Mouse (Mus musculus): ENCODE results near the gene Ston2.

The Ston2 gene

DNA sequence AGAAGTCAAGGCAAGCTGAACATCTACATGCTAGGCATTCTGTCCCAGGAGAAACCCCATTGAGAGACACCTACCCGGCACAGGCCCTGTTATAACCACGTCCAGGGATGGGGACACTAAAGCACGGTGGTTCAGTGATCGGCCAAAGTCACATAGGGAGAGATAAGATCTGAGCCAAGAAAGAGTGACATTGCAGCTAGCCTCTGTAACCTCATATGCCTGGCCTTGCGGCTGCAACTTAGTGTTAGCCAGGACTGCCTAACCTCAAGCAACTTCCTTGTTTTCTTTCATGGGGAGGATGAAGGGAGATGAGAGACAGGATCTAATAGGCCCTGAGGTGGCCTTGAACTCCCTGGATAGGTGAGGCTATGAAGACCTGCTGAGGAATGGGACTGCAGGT lies 122.8 kb downstream of the Ston2 start:
- no peak for DNase-seq (ENCODE audit: extremely low read depth, low read depth)

DNA sequence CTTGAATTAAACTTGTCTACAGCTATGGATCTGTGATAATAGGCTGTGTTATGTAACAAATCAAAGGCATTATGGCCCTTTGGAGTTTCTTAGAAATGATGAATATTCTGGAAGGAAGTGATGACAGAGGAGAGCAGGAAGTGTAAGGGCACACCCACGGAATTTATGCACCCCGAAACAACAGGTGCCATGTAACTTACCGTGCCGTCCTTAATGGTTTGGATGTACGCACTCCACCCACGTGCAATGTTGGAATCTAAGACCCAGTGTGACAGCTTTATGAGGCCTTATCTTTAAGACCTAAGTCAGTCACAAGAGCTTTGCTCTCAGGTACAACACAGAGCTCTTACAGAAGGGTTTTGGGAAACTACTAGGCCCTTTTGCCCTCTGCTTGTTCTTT lies 124.9 kb downstream of the Ston2 start:
- DNase-seq (ENCODE audit: extremely low read depth, low read depth), result no peak

DNA sequence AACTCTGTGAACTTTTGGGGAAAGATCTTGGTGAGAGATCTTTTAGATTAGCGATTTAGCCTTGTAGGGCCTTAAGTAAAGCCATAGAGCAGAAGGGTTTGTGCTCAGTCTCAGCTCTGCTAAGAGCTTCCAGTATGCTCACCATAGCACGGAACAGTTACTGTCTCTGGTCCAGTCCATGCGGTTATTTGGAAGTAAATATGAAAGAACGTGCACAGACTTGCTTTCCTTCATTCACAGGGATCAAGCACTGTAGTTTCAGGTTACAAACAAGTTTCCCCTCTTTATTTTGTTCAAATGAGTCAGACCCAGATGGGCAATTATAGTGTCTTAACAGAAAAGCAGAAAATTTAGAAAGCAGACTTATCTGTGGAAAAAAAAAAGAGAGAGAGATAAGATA lies 125.3 kb downstream of the Ston2 start:
- DNase-seq (ENCODE audit: extremely low read depth, low read depth), result no peak

GRCm38 (mm10) chr12:91660640-91661417 lies 127.4 kb downstream of the Ston2 start:
- no peak for DNase-seq (ENCODE audit: extremely low read depth, low read depth)

- DNase-seq (ENCODE audit: extremely low read depth, low read depth), result no peak
Measured at GRCm38 (mm10) chr12:91654399-91655122, 133.6 kb downstream of the Ston2 start.

DNA sequence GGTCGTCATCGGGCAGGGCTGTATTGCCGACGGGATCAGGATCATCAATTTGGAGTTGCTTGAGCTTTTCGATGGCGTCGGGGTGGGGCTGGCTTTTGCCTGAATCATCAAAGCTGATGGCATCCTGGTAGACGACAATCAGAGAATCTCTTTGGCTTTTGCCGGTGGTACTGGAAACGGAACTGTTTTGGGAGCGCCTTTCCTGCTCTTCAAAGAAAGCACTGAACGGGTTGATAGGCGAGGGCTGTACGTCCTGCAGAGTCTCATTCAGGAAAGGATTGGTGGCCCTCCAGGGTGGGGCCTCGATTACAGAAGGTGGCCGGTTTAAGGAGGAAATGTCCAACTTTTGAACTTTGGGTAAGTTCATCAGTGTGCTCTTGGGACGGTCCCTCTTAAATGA lies 139.8 kb downstream of the Ston2 start:
- DNase-seq (ENCODE audit: extremely low read depth, low read depth), result no peak

DNA sequence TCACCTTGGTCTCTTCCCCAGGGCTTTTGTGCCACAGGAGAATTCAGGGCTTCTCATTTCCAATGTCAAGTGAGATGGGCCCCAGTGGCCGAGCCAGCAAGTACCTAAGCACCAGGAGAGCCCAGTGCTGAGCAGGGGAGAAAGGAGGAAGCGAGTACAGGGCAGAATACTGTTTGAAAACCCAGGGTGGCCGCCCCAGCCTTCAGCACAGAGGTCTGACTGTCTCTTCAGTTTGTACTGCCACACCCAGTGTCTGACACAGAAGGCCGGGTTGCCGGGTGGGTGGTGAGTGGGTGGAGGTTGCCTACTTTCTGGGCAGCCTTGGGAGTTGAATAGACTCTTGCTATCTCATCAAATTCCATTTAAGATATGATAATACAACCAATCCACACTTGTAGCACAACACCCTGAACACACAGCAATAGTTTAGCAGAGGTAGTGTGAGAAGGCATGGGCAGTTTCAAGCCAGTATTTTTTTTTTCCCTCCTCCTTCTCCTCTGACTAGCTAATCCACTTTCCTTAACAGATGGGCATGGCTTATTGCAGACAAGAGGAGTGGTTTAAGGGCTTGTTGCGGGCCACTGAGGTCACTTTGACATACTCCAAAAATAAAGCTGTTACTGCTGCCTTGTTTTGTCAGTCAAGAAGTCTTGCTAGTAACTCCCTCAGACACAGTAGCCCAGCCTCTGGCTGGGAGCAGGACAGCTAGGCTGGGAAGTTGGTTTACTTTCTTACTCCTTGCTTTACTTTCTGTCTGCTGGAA lies 142.6 kb downstream of the Ston2 start:
- DNase-seq (ENCODE audit: extremely low read depth, low read depth), result no peak

- DNase-seq (ENCODE audit: extremely low read depth, low read depth), result no peak
Measured at GRCm38 (mm10) chr12:91643221-91643620, 145.0 kb downstream of the Ston2 start.

- DNase-seq (ENCODE audit: extremely low read depth, low read depth), result no peak
Measured at GRCm38 (mm10) chr12:91642426-91643093, 145.6 kb downstream of the Ston2 start.

DNA sequence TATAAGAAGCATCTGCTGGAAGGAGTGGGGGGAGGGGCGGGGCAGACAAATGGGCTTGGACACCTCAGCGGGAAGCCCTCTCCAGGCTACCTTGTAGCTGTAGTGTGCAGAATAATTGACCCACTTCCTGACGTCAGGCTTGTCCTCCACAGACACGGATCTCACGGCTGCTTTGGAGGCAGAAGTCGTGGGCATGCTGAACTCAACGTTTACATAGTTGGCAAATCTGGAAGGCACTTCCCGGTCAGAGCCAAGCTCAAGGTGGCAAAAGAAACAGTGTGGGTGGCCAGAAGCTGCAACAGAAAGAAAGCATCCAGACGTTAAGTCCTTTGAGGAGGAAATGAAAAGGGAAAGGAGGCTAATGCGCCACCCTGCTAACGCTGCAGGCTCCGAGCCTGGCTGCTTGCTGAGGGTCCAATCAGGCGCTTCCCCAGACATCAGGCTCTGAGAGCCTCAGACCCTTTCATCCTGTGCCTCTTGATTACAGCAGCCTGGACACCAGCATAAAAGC lies 146.5 kb downstream of the Ston2 start:
- no peak for DNase-seq (ENCODE audit: extremely low read depth, low read depth)

- DNase-seq (ENCODE audit: extremely low read depth, low read depth), result no peak
Measured at GRCm38 (mm10) chr12:91641133-91641532, 147.1 kb downstream of the Ston2 start.

GRCm38 (mm10) chr12:91640712-91641111 lies 147.5 kb downstream of the Ston2 start:
- DNase-seq (ENCODE audit: extremely low read depth, low read depth), result no peak

DNA sequence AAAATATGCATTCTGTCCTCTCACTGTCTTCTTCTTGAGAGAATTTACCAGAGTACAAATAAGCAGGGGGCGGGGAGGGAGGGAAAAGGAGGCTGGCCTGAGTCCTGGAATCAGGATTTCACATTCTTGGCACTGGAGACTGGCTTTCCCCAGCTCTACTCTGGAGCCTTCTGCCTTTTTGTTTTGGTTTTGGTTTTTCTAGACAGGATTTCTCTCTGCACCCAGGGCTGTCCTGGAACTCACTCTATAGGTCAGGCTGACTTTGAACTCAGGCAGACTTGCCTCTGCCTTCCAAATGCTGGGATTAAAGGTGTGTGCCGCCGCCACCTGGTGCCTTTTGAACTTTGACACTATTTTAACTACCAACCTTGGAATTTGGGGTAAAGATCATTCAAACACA lies 149.8 kb downstream of the Ston2 start:
- no peak for DNase-seq (ENCODE audit: extremely low read depth, low read depth)

- DNase-seq (ENCODE audit: extremely low read depth, low read depth), result no peak
Measured at GRCm38 (mm10) chr12:91637136-91637909, 150.9 kb downstream of the Ston2 start.

DNA sequence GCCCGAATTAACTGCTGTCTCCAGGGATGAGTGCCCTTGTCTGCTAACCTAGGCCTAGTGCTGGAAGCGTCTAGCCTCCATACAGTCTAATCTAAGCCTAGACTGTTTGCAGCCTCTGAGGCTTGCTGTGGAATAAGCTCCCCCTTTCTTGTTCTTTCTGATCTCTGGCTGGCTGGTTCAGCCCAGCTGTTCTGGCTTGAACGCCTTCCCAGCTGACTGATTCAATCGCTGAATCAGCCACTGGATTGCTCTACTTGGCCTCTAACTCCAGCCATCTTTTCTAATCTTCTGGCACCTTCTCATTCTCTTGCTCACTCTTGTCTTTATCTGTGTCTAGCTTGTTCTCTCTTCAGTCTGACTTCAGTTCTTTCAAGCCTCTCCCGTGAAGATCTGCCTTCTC lies 161.7 kb downstream of the Ston2 start:
- no peak for DNase-seq (ENCODE audit: extremely low read depth, low read depth)

DNA sequence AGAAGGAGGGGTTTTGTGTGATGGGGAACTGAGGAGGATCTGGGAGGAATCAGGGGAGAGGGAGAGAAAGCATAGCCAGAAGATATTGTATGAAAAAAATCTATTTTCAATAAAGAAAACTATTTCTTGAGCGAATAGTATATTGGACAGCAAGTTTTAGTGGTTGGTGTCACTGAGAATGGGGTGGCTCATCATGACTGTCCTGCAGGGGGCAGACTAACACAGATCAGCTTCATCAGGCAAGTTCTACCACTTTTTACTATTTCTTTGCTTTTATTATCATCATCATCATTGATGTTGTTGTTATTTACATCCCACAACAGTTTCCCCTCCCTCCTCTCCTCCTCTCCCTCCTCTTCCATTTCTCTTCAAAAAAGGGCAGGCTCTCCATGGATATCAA lies 163.2 kb downstream of the Ston2 start:
- no peak for DNase-seq (ENCODE audit: extremely low read depth, low read depth)

DNA sequence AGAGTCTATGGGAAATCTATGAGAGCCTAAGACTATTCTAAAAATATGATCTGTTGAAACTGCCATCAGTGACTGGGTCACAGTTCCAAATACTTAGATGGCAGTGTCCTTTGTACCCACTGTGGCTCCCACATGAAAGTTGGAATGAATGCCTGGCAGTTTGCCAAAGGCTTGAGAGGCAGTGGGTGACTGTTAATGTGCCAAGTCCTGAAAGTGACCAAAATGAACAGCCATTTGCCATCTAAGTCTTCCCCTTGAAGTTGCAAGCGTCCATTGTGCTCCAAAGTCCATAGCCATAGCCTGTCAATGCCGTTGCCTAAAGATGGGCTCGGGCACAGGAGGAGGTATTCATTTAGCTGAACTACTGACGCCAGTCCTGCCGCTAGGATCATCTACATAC lies 178.8 kb downstream of the Ston2 start:
- DNase-seq (ENCODE audit: extremely low read depth, low read depth), result no peak

DNA sequence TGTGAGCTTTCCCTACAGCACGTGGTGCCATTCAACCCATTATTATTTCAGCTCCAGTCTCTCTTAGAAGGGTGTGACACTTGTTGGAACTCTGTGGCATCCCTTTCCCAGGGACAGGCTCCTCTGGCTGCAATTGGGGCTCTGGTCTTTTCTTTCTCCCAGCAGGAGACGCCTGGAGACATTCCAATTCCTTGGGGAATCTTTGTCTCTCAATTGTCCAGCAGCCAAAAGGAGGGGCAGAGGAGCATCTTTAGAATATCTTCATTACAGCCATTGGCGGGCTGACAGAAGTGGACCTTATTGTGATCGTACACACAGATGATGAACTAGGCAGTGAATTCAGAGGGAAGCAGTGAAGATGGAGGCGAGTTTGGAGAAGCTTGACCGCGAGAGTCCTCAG lies 180.5 kb downstream of the Ston2 start:
- no peak for DNase-seq (ENCODE audit: extremely low read depth, low read depth)

GRCm38 (mm10) chr12:91606651-91607050 lies 181.5 kb downstream of the Ston2 start:
- DNase-seq (ENCODE audit: extremely low read depth, low read depth), result no peak

- no peak for DNase-seq (ENCODE audit: extremely low read depth, low read depth)
Measured at GRCm38 (mm10) chr12:91604600-91604999, 183.6 kb downstream of the Ston2 start.

DNA sequence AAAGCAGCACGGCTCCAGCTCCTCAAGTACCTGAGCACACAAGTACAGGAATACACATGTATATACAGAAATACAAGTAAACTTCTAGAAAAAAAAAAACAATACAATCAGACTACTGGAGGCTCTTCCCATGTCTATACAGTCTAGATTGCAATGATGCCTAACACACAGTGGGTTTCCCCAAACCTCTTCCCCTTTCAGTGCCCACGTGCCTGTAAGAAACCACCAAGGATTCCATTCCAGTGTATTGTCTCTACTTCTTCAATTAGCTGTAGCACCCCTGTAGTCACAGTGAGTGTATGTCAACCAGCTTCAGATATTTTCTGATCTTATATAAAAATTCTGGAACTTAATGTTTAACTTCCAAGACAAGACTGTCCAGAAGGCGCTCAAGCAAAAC lies 196.1 kb downstream of the Ston2 start:
- no peak for DNase-seq (ENCODE audit: extremely low read depth, low read depth)

Data from MEL-GATA-1-ER (cell line).